In genomic region chr5:146349183-146349582, GRCm38 (mm10) we compare ENCODE assay signal across 17 mouse cellular contexts. TPM values are rescaled to one million over a fixed set of nuclear protein-coding genes. Genes with fewer than 3 reads are reported as not detected.
DNase-seq lines count a peak whose midpoint lies in the region.
"Had no signal": no experiment of that assay in that cellular context is flagged by ENCODE, and none has a peak within 500 bp of the region (broad histone marks: within the 10 kb centered on the region; RNA-seq: fewer than 3 reads in every experiment).

No protein-coding gene starts in this region.

- DNase-seq in layer of hippocampus, adult 8-10 months (ENCODE audit: low spot score in 2 of 2) = peak; percentile 31 to 51
- DNase-seq in layer of hippocampus, postnatal 10 days (ENCODE audit: low spot score in 2 of 2) = no peak
- peak; percentile 81 for DNase-seq in brain, adult 2 months (ENCODE audit: low read depth, low spot score)
- DNase-seq in cerebellum, adult 8-10 months = peak; percentile 25
- peak; percentile 27 to 28 for DNase-seq in cerebellum, postnatal 36 days
- no peak for DNase-seq in thymus, adult 18-20 months
- DNase-seq in natural killer cell, adult 2 months (ENCODE audit: low spot score in 2 of 2) = no peak
- DNase-seq: adrenal gland, postnatal 10 days; B cell, adult 2 months; embryo, embryonic 11 days; kidney, adult 18-20 months; lung, embryonic 14.5 days; midbrain, embryonic 14.5 days; right cerebral cortex, postnatal 14 days; thymus, postnatal 36 days had no signal

RNA-seq across cellular contexts. Expression of gene Wasf3, which starts 35.6 kb away (rescaled TPM):
- 100 to 1,000 TPM in 1 of 4 experiments, 10 to 100 TPM in 3; 92.2 to 101 (median 96.8) TPM for total RNA-seq in layer of hippocampus, adult 8-10 months (2022)
- total RNA-seq in layer of hippocampus, postnatal 10 days (2021) = 10 to 100 TPM; 77.3 to 85.9 TPM
- total RNA-seq: granulocyte monocyte progenitor cell, adult 5-6 weeks; megakaryocyte, adult 5-6 weeks had no signal

Comparison
In these comparisons a context has a peak if more than half of its experiments do, and no peak if none do; other contexts are left out.
1. DNase-seq: peak in layer of hippocampus, adult 8-10 months (2 of 2), brain, adult 2 months (single experiment), cerebellum, adult 8-10 months (single experiment) and cerebellum, postnatal 36 days (2 of 2); none in layer of hippocampus, postnatal 10 days (0 of 2), thymus, adult 18-20 months (0 of 2) and natural killer cell, adult 2 months (0 of 2).